Mouse (Mus musculus) embryonic fibroblast, embryonic 13.5 days (primary cell): ENCODE measurements around the gene Frem3.

Experiments
- CTCF ChIP-seq: IDR thresholded peaks from 2 replicates; pipeline ENCODE4 v1.5.1; 2011; ENCODE audit warnings: mild to moderate bottlenecking, control low read depth, low read length, moderate library complexity, borderline replicate concordance; ENCODE audit not compliant: insufficient read depth
- POLR2A ChIP-seq: IDR thresholded peaks from 2 replicates; pipeline ENCODE4 v1.6.1; 2011; ENCODE audit warnings: low read depth, mild to moderate bottlenecking, control low read depth, low read length, moderate library complexity

GRCm38 (mm10) chr8:80738046-80738387 lies 127.1 kb downstream of the Frem3 start:
- TF ChIP-seq CTCF, result no peak
- TF ChIP-seq POLR2A, result no peak
